Mouse (Mus musculus) thymus, adult 2 months (tissue): ENCODE results near the gene Gramd4.

ENCODE experiments used
- CTCF ChIP-seq: fragments of 200-500 bp; IDR thresholded peaks from 2 replicates; pipeline ENCODE4 v1.5.1; 2012; ENCODE audit warnings: mild to moderate bottlenecking, control low read depth, low read length, moderate library complexity, borderline replicate concordance; ENCODE audit not compliant: control insufficient read depth, poor library complexity, insufficient read depth; ENCODE audit errors: extremely low read depth
- POLR2A ChIP-seq: fragments of 200-500 bp; IDR thresholded peaks from 2 replicates; pipeline ENCODE4 v1.6.1; 2012; ENCODE audit warnings: mild to moderate bottlenecking, low read length, control low read depth, moderate library complexity; ENCODE audit not compliant: control insufficient read depth, poor library complexity, insufficient read depth; ENCODE audit errors: extremely low read depth

- TF ChIP-seq CTCF (no peak), POLR2A (no peak)
Measured at GRCm38 (mm10) chr15:86076048-86076315, 18.5 kb downstream of the Gramd4 start.
